Mouse (Mus musculus) liver, adult 2 months (tissue): ENCODE data around the gene Tln2. TPM values are rescaled to one million over a fixed set of nuclear protein-coding genes. Genes with fewer than 3 reads are reported as not detected.

Experiments used
- DNase-seq: peaks from one replicate; pipeline ENCODE4 v3.0.0-alpha.2; 2011; ENCODE audit warnings: low read depth, low spot score; ENCODE audit errors: extremely low read depth
- H3K27ac ChIP-seq: fragments of 200-500 bp; replicated peaks from 2 replicates; pipeline ENCODE4 v1.5.1; 2012; ENCODE audit warnings: low read depth, mild to moderate bottlenecking, control low read depth, inconsistent platforms, low read length; ENCODE audit not compliant: insufficient read depth
- H3K27me3 ChIP-seq: fragments of 200-500 bp; 2 replicates; pipeline ENCODE4 v1.6.1; 2012; ENCODE audit warnings: mild to moderate bottlenecking, moderate library complexity, low read length, inconsistent platforms; ENCODE audit not compliant: control insufficient read depth, insufficient read depth
- H3K36me3 ChIP-seq: fragments of 200-500 bp; 2 replicates; pipeline ENCODE4 v1.6.1; 2012; ENCODE audit warnings: low read length, inconsistent platforms; ENCODE audit not compliant: control insufficient read depth, insufficient read depth
- H3K4me1 ChIP-seq: fragments of 200-500 bp; 2 replicates; pipeline ENCODE4 v1.6.1; 2011; ENCODE audit warnings: low read length; ENCODE audit not compliant: control insufficient read depth, insufficient read depth
- H3K4me3 ChIP-seq: fragments of 200-500 bp; 2 replicates; pipeline ENCODE4 v1.5.1; 2011; ENCODE audit warnings: low read depth, mild to moderate bottlenecking, control low read depth, low read length, moderate library complexity; ENCODE audit not compliant: insufficient read depth
- H3K79me2 ChIP-seq: fragments of 200-500 bp; 2 replicates; pipeline ENCODE4 v1.6.1; 2012; ENCODE audit warnings: inconsistent platforms, mild to moderate bottlenecking, low read length, moderate library complexity; ENCODE audit not compliant: control insufficient read depth, insufficient read depth
- H3K9ac ChIP-seq: fragments of 200-500 bp; 2 replicates; pipeline ENCODE4 v1.6.1; 2012; ENCODE audit warnings: low read depth, mild to moderate bottlenecking, control low read depth, inconsistent platforms, low read length
- CTCF ChIP-seq: fragments of 200-500 bp; IDR thresholded peaks from 2 replicates; pipeline ENCODE4 v1.5.1; 2011; ENCODE audit warnings: low read depth, low read length, control low read depth
- POLR2A ChIP-seq: fragments of 200-500 bp; IDR thresholded peaks from 2 replicates; pipeline ENCODE4 v1.6.1; 2011; ENCODE audit warnings: low read length, control low read depth; ENCODE audit not compliant: insufficient read depth; ENCODE audit errors: extremely low read depth
- WGBS: fragments of 180-500 bp; shearing (Covaris S2); methylation state at CpG from one replicate; pipeline ENCODE4 v1.1.7; 2018; 5-methylcytosine and 5-hydroxymethylcytosine counted together
- polyA plus RNA-seq: library from polyadenylated mRNA; depleted of rRNA; stranded (reverse); fragments of >200 nt; gene quantifications from 2 replicates; pipeline ENCODE4 v1.2.3, GENCODE M21; 2012
- total RNA-seq: library from RNA; depleted of rRNA; stranded (reverse); fragments of >200 nt; gene quantifications from 2 replicates; pipeline ENCODE4 v1.2.3, GENCODE M21; 2014

Tln2 gene
- total and polyA plus RNA-seq, 2 experiments: 1.9 to 4.6 TPM

DNA sequence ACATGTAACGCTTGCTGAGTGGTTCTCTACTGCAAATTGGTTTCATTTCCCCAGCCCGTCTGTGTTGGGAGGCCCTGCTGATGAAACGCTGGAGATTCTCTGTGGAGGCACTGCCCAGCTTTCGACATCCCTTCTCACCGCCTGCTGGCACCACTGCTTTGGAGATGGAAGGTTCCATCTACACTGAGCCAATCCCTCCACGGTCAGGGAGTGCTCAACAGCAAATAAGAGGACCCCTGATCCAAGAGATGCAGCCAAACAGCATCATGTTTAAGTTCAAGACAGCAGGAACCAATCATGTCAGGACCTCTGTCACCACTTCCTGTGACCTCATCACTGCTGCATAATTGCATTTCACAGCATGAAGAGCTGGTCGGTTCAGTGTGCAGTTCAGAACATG is 135.4 kb downstream of the Tln2 start:
- H3K27me3 ChIP-seq: no peaks in the 10 kb centered on the region
- no peak for DNase-seq
- no peak overlapping the region for H3K4me3 ChIP-seq
- H3K36me3 ChIP-seq: no peaks in the 10 kb centered on the region
- WGBS: 79% methylated on average over 7 of the region's 7 CpGs
- no peak overlapping the region for H3K27ac ChIP-seq
- H3K4me1 ChIP-seq: no peaks in the 10 kb centered on the region
- no peak overlapping the region for H3K9ac ChIP-seq
- TF ChIP-seq POLR2A (no peak), CTCF (no peak)
- no peaks in the 10 kb centered on the region for H3K79me2 ChIP-seq

DNA sequence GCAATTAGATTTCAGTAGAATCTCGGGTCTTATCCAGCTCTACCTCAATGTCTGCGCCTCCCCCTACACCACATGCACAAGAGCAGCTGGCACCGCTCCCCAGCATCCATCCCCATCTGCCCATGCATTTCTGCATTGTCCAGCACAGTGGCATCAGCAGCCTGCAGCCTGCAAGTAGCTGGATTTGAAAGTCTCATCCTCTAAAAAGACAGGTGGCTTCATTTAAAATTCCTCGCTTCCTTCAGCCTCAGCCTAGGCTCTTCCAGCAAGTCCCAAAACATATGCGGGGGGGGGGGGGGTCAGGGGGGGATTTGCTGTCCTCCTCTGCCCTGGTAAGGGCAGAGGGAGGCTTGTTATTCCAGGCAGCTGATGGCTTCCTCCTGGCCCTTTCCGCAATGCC is 141.4 kb downstream of the Tln2 start:
- H3K4me1 ChIP-seq: no peaks in the 10 kb centered on the region
- no peak for DNase-seq
- TF ChIP-seq CTCF (no peak), POLR2A (no peak)
- no peak overlapping the region for H3K4me3 ChIP-seq
- H3K79me2 ChIP-seq: no peaks in the 10 kb centered on the region
- H3K27ac ChIP-seq: no peak overlapping the region
- 86% methylated on average over 6 of the region's 6 CpGs for WGBS
- no peaks in the 10 kb centered on the region for H3K27me3 ChIP-seq
- no peaks in the 10 kb centered on the region for H3K36me3 ChIP-seq
- no peak overlapping the region for H3K9ac ChIP-seq

DNA sequence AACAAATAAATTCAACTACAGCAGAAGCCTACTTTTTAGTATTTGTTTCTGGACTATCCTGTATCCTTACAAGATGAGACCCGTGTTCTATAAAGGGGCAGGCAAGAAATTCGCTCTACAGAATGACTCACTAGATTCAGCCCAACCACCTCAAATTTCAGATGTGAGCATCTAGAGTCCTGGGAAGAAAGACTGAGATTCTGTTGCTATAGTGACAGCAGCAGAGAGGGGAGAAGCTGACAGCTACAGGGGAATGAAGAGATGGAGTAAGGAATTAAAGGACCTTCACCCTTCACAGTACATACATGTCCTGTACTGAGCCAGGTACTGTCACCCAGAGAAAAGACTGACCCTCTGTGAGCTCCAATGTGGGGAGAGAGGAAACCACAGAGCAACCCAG is 148.8 kb downstream of the Tln2 start:
- Histone ChIP-seq H3K27ac (no peak overlapping the region), H3K79me2 (no peaks in the 10 kb centered on the region), H3K4me1 (no peaks in the 10 kb centered on the region), H3K4me3 (no peak overlapping the region), H3K9ac (no peak overlapping the region), H3K36me3 (no peaks in the 10 kb centered on the region), H3K27me3 (no peaks in the 10 kb centered on the region)
- DNase-seq: no peak
- TF ChIP-seq POLR2A: no peak
- TF ChIP-seq CTCF: no peak
- 95% methylated on average over 2 of the region's 2 CpGs for WGBS

DNA sequence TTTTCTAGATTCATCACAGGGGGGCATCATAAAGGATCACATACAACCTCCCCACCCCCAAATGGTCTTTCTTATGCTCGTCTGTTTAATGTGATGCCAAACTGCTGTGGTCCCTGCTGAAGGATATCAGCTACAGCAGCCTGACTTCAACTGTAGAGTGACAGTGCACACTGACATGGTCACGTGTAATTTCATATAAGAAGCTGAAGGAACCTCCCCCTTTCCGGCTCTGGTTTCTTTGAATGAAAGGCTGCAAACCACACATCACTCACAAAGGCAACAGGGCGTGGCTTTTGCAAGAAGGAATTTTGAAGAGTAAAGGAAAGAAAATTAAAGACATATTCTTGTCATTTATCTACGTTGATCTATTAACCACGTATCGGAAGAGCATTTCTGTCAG is 154.8 kb downstream of the Tln2 start:
- no peaks in the 10 kb centered on the region for H3K27me3 ChIP-seq
- no peak overlapping the region for H3K9ac ChIP-seq
- TF ChIP-seq POLR2A: no peak
- no peak for TF ChIP-seq CTCF
- H3K4me3 ChIP-seq: no peak overlapping the region
- no peaks in the 10 kb centered on the region for H3K36me3 ChIP-seq
- 89% methylated on average over 7 of the region's 7 CpGs for WGBS
- H3K79me2 ChIP-seq: no peaks in the 10 kb centered on the region
- no peak for DNase-seq
- H3K4me1 ChIP-seq: no peaks in the 10 kb centered on the region
- no peak overlapping the region for H3K27ac ChIP-seq

DNA sequence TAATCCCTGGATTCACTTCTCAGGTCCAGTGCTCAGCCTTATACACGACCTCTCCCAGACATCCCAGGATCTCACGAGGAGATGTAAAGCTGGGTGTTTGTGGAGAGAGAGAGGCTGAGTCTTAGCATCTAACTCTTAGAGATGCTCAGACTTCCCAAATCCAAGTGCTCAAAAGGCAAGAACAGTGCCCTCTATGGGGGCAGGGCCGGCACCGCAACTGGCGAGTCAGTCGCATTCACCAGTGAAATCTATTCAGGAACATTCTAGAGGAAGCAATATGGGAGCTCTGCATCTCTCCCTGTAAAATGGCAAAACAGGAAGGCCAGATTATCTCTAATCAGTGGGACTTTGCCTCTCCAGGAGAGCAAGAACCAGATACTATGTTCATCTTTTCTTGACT is 159.9 kb downstream of the Tln2 start:
- TF ChIP-seq CTCF: no peak
- no peak for TF ChIP-seq POLR2A
- no peak overlapping the region for H3K9ac ChIP-seq
- no peaks in the 10 kb centered on the region for H3K27me3 ChIP-seq
- no peaks in the 10 kb centered on the region for H3K36me3 ChIP-seq
- DNase-seq: no peak
- 92% methylated on average over 6 of the region's 6 CpGs for WGBS
- H3K79me2 ChIP-seq: no peaks in the 10 kb centered on the region
- no peaks in the 10 kb centered on the region for H3K4me1 ChIP-seq
- no peak overlapping the region for H3K4me3 ChIP-seq
- no peak overlapping the region for H3K27ac ChIP-seq

DNA sequence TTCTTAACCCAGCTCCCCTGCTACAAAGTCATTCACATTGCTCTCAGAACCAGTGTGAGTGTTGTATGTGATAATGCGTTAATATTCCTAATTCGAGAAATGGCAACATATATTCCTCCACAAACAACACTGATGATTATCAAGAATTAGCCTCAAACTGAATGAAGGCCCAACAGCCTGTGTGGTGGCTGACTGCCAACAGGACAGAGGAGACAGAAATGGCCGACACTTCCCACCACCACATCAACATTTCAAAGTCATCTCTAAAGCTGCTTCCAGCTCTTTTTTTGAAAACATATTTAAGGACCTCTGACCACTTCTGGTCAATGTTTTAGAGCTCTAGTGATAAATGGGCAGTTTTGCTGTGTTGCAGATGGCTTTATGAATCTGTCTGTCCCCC is 161.7 kb downstream of the Tln2 start:
- Histone ChIP-seq H3K9ac (no peak overlapping the region), H3K27me3 (no peaks in the 10 kb centered on the region), H3K4me3 (no peak overlapping the region), H3K79me2 (no peaks in the 10 kb centered on the region), H3K36me3 (no peaks in the 10 kb centered on the region), H3K27ac (no peak overlapping the region), H3K4me1 (no peaks in the 10 kb centered on the region)
- TF ChIP-seq POLR2A (no peak), CTCF (no peak)
- WGBS: 95% methylated on average over 3 of the region's 3 CpGs
- DNase-seq: no peak
